Mouse (Mus musculus) embryonic facial prominence, embryonic 10.5 days (tissue): ENCODE measurements around the gene Btg3. TPM values are rescaled to one million over a fixed set of nuclear protein-coding genes. Genes with fewer than 3 reads are reported as not detected.

Source experiments
- DNase-seq: peaks from one replicate; pipeline ENCODE4 v3.0.0-alpha.2; 2017; ENCODE audit warnings: low spot score
- H3K27ac ChIP-seq: fragments of 300-500 bp; sonication (generic); replicated peaks from 2 replicates; pipeline ENCODE4 v1.5.1; 2016; ENCODE audit warnings: mild to moderate bottlenecking
- H3K27me3 ChIP-seq: fragments of 300-500 bp; sonication (generic); replicated peaks from 2 replicates; pipeline ENCODE4 v1.6.1; 2016; ENCODE audit warnings: low read depth, mild to moderate bottlenecking; ENCODE audit not compliant: poor library complexity, severe bottlenecking
- H3K36me3 ChIP-seq: fragments of 300-500 bp; sonication (generic); replicated peaks from 2 replicates; pipeline ENCODE4 v1.6.1; 2016; ENCODE audit warnings: mild to moderate bottlenecking, moderate library complexity
- H3K4me1 ChIP-seq: fragments of 300-500 bp; sonication (generic); 2 replicates; pipeline ENCODE4 v1.6.1; 2016
- H3K4me3 ChIP-seq: fragments of 300-500 bp; sonication (generic); 2 replicates; pipeline ENCODE4 v1.5.1; 2016; ENCODE audit warnings: mild to moderate bottlenecking, moderate library complexity
- H3K9me3 ChIP-seq: fragments of 300-500 bp; sonication (generic); 2 replicates; pipeline ENCODE4 v1.6.1; 2016; ENCODE audit warnings: mild to moderate bottlenecking
- WGBS: fragments of 180-500 bp; shearing (Covaris S2); methylation state at CpG from one replicate; pipeline ENCODE4 v1.1.7; 2016; 5-methylcytosine and 5-hydroxymethylcytosine counted together
- polyA plus RNA-seq: library from polyadenylated mRNA; unstranded; fragments of >200 nt; fragmentation: Nextera tagmentation; extraction: Ambion mirVana; gene quantifications from 2 replicates; pipeline ENCODE4 v1.2.1, GENCODE M21; 2016

Btg3 gene
- polyA plus RNA-seq: 31.0 and 36.6 TPM in 2 replicates

GRCm38 (mm10) chr16:78376745-78377570 is at the start of gene Btg3:
Gene Btg3, minus strand, starts transcription at chr16:78377192.
- peak within 1 kb of the TSS; percentile 94 for H3K4me3 ChIP-seq
- H3K4me1 ChIP-seq: peaks cover 22% of the 10 kb centered on the region
- H3K27ac ChIP-seq: peak within 1 kb of the TSS; percentile 98
- H3K27me3 ChIP-seq: no peaks in the 10 kb centered on the region
- no peaks in the 10 kb centered on the region for H3K9me3 ChIP-seq
- peaks cover 11% of the 10 kb centered on the region for H3K36me3 ChIP-seq
- WGBS: 2% methylated on average over 57 of the region's 57 CpGs
- DNase-seq: peak; percentile 95

DNA sequence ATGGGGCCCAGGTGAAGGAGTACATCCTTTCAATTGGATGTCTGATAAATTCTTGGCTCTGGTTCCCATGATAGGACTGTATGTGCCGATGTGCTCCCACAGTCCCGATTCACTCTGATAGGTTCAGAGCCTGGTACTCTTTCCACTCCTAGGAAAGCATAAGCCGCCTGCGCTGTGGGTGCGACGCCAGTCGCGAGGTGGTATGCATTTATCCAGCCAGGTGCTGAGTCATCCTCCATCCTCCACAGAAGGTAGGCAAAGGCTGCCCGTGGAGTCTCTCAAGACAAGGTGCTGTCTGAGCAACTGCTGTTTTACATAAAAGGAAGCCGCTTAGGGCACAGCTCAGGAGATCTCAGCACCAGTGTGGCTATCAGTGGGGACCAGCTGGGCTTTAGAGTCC is 40.7 kb upstream of the Btg3 start:
- no peaks in the 10 kb centered on the region for H3K27me3 ChIP-seq
- 0 out of 2 replicates have a peak, but pooled peaks cover 5% of the 10 kb centered on the region for H3K4me1 ChIP-seq
- H3K9me3 ChIP-seq: 0 out of 2 replicates have a peak, but pooled peaks cover 3% of the 10 kb centered on the region
- WGBS: 51% methylated on average over 10 of the region's 10 CpGs
- no peak for DNase-seq
- H3K36me3 ChIP-seq: no peaks in the 10 kb centered on the region
- H3K27ac ChIP-seq: no peak overlapping the region
- no peak overlapping the region for H3K4me3 ChIP-seq

- peak; percentile 29 for DNase-seq
- Histone ChIP-seq H3K36me3 (no peaks in the 10 kb centered on the region), H3K27me3 (no peaks in the 10 kb centered on the region), H3K4me1 (0 out of 2 replicates have a peak, but pooled peaks cover 5% of the 10 kb centered on the region), H3K4me3 (no peak overlapping the region), H3K27ac (no peak overlapping the region), H3K9me3 (0 out of 2 replicates have a peak, but pooled peaks cover 3% of the 10 kb centered on the region)
- 4% methylated on average over 3 of the region's 3 CpGs for WGBS
Measured at GRCm38 (mm10) chr16:78416500-78416899, 39.5 kb upstream of the Btg3 start.

DNA sequence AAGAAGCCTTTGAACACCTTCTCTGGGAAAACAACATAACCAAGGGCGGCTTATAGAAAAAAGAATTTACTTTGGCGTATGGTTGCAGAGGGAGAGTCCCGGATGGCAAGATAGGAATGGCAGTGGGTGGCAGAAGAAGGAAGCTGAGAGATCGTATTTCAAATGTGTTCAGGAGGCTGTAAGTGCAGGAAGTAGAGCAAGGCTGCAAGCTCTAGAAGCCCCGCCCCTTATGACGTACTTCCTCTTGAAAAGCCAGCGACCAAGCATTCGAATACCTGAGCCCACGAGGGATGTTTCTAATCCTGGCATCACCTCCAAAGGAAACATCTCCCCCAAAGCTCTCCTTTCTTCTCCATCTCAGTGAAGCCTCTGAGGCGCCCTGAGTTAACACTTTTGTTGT is 33.0 kb upstream of the Btg3 start:
- 0 out of 2 replicates have a peak, but pooled peaks cover 3% of the 10 kb centered on the region for H3K9me3 ChIP-seq
- no peaks in the 10 kb centered on the region for H3K36me3 ChIP-seq
- H3K4me1 ChIP-seq: no peaks in the 10 kb centered on the region
- DNase-seq: no peak
- no peaks in the 10 kb centered on the region for H3K27me3 ChIP-seq
- no peak overlapping the region for H3K4me3 ChIP-seq
- WGBS: 90% methylated on average over 10 of the region's 10 CpGs
- no peak overlapping the region for H3K27ac ChIP-seq

GRCm38 (mm10) chr16:78407855-78408254 is 30.9 kb upstream of the Btg3 start:
- Histone ChIP-seq H3K4me1 (no peaks in the 10 kb centered on the region), H3K4me3 (no peak overlapping the region), H3K27ac (no peak overlapping the region), H3K9me3 (no peaks in the 10 kb centered on the region), H3K36me3 (no peaks in the 10 kb centered on the region), H3K27me3 (no peaks in the 10 kb centered on the region)
- no peak for DNase-seq
- WGBS: 91% methylated on average over 6 of the region's 6 CpGs

DNA sequence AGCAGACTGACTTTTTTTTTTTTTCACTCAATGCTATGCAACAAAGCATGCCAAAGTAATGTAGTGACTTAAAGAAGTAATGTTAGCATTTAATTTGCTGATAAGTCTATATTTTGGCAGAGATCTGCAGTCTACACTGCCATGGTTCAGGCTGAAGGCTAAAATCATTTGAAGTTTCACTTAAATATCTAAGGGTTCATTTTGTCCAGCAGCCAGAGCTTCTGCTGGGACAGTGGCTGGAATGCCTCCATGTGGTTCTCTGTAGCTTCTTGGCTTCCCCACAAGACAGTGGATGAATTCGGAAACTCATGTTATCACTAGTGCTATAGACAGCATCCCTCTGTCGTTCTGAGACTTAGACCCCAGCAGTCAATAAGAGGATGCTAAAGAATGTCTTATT is 29.7 kb upstream of the Btg3 start:
- H3K27me3 ChIP-seq: no peaks in the 10 kb centered on the region
- H3K4me1 ChIP-seq: no peaks in the 10 kb centered on the region
- H3K4me3 ChIP-seq: no peak overlapping the region
- no peaks in the 10 kb centered on the region for H3K9me3 ChIP-seq
- no peak overlapping the region for H3K27ac ChIP-seq
- H3K36me3 ChIP-seq: no peaks in the 10 kb centered on the region
- WGBS: 86% methylated on average over 2 of the region's 2 CpGs
- DNase-seq: no peak

- no peaks in the 10 kb centered on the region for H3K27me3 ChIP-seq
- no peak overlapping the region for H3K27ac ChIP-seq
- no peaks in the 10 kb centered on the region for H3K36me3 ChIP-seq
- DNase-seq: no peak
- WGBS: 60% methylated on average over 2 of the region's 2 CpGs
- no peaks in the 10 kb centered on the region for H3K9me3 ChIP-seq
- H3K4me3 ChIP-seq: no peak overlapping the region
- no peaks in the 10 kb centered on the region for H3K4me1 ChIP-seq
Measured at GRCm38 (mm10) chr16:78402316-78402715, 25.3 kb upstream of the Btg3 start.

DNA sequence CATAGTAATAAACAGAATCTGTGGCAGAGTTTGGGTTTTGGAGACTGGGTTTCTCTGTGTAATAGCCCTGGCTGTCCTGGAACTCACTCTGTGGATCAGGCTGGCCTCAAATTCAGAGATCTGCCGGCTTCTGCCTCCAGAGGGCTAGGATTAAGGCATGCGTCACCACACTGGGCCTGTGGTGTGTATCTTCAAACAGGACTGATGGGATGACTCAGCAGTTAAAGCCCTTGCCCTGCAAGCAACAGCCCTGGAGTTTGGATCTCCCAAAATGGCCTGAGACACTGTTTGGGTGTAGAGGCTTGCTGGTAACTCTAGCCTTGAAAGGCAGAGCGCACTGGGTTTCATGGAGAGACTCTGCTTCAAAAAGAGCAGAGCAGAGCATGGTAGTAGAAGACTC is 22.4 kb upstream of the Btg3 start:
- no peak for DNase-seq
- Histone ChIP-seq H3K9me3 (no peaks in the 10 kb centered on the region), H3K36me3 (no peaks in the 10 kb centered on the region), H3K27ac (no peak overlapping the region), H3K4me3 (no peak overlapping the region), H3K27me3 (no peaks in the 10 kb centered on the region), H3K4me1 (no peaks in the 10 kb centered on the region)
- WGBS: 85% methylated on average over 3 of the region's 3 CpGs

DNA sequence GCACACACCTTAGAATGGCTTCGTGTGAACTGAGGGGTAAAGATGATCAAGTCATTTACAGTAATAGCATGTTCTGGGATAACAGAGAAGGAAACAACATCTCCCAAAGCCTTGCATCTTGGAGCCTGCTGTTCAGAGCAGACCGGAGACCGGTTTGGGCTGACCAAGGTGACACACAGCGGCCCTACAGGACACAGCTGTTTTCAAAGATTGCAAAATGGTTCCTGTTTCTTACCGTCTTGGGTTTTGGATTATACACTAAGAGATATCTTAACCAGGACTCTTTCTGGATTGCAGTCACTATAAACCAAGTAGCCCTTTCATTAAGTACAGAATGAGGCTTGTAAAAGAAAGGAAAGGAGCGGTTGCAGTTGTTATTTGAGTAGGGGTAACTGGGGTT is 21.7 kb upstream of the Btg3 start:
- Histone ChIP-seq H3K27me3 (no peaks in the 10 kb centered on the region), H3K27ac (no peak overlapping the region), H3K4me3 (no peak overlapping the region), H3K9me3 (no peaks in the 10 kb centered on the region), H3K36me3 (no peaks in the 10 kb centered on the region), H3K4me1 (no peaks in the 10 kb centered on the region)
- 87% methylated on average over 6 of the region's 6 CpGs for WGBS
- no peak for DNase-seq

DNA sequence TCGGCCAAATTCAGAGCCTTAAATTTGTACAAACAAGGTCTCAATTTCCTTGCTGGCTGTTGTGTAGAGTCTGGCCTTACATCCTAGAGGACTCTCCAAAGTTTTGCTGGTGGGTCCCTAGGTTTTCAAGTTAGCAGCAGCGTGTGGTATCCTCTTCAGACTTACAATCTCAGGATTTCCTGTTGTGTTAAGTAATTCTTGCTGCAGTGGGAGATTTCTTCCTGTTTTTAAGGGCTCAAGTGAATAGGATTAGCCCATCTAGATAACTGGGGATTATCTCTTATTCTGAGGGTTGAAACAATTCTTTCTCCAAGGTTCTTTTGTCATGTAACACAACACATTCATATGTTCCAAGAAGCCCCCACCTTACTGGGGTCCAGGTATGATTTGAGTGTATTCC is 14.4 kb upstream of the Btg3 start:
- no peaks in the 10 kb centered on the region for H3K36me3 ChIP-seq
- no peaks in the 10 kb centered on the region for H3K9me3 ChIP-seq
- WGBS: 71% methylated on average over 2 of the region's 2 CpGs
- H3K4me3 ChIP-seq: no peak overlapping the region
- no peak for DNase-seq
- no peaks in the 10 kb centered on the region for H3K27me3 ChIP-seq
- H3K4me1 ChIP-seq: no peaks in the 10 kb centered on the region
- no peak overlapping the region for H3K27ac ChIP-seq

DNA sequence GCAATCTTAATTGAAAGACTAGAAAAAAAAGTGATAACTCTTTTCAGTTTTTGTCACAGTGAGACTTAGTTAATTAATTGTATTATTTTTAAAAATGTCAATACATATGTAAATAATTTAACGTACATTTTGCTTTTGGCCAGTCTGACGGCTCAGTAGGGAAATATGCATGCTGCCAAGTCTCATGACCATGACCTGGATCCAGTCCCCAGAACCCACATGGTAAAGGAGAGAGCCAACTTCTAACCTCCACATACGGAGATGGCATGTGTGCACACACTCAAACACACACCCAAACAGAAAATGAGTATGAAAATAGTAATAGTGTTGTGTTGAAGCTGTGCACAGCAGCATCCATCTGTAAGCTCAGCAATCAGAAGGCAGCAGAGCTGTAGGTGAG is 13.0 kb upstream of the Btg3 start:
- 84% methylated on average over 3 of the region's 3 CpGs for WGBS
- DNase-seq: no peak
- H3K27ac ChIP-seq: no peak overlapping the region
- no peaks in the 10 kb centered on the region for H3K4me1 ChIP-seq
- H3K9me3 ChIP-seq: no peaks in the 10 kb centered on the region
- H3K4me3 ChIP-seq: no peak overlapping the region
- no peaks in the 10 kb centered on the region for H3K27me3 ChIP-seq
- no peaks in the 10 kb centered on the region for H3K36me3 ChIP-seq

GRCm38 (mm10) chr16:78389122-78389521 is 12.1 kb upstream of the Btg3 start:
- Histone ChIP-seq H3K4me1 (no peaks in the 10 kb centered on the region), H3K27me3 (no peaks in the 10 kb centered on the region), H3K36me3 (no peaks in the 10 kb centered on the region), H3K27ac (no peak overlapping the region), H3K4me3 (no peak overlapping the region), H3K9me3 (no peaks in the 10 kb centered on the region)
- no peak for DNase-seq
- 84% methylated on average over 4 of the region's 4 CpGs for WGBS

DNA sequence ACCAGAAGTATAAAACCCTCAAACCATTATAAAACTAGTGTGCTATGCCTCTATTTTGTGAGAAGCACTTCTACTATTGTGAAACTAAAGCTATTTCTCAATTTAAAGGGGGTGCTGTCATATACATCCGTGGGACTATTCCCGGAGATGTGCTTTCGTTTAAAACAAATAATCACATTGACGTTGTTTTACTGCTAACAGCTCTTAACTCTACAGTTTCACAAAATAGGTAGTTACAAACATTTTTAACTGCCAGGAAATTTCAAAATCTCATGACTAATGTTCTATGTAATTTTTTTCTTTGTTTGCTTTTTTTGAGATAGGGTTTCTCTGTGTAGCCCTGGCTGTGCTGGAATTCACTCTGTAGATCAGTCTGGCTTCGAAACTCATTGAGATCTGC is 1.5 kb upstream of the Btg3 start:
- 92% methylated on average over 5 of the region's 5 CpGs for WGBS
- Histone ChIP-seq H3K9me3 (no peaks in the 10 kb centered on the region), H3K27ac (no peak overlapping the region), H3K4me1 (peaks cover 22% of the 10 kb centered on the region), H3K4me3 (no peak overlapping the region), H3K27me3 (no peaks in the 10 kb centered on the region), H3K36me3 (no peaks in the 10 kb centered on the region)
- no peak for DNase-seq
